Mouse (Mus musculus) urinary bladder, postnatal 25 days (tissue): ENCODE data around the gene Arhgdia.

Experiments used
- DNase-seq: peaks from one replicate; pipeline ENCODE4 v3.0.0; 2022; ENCODE audit warnings: low spot score

The Arhgdia gene

DNA sequence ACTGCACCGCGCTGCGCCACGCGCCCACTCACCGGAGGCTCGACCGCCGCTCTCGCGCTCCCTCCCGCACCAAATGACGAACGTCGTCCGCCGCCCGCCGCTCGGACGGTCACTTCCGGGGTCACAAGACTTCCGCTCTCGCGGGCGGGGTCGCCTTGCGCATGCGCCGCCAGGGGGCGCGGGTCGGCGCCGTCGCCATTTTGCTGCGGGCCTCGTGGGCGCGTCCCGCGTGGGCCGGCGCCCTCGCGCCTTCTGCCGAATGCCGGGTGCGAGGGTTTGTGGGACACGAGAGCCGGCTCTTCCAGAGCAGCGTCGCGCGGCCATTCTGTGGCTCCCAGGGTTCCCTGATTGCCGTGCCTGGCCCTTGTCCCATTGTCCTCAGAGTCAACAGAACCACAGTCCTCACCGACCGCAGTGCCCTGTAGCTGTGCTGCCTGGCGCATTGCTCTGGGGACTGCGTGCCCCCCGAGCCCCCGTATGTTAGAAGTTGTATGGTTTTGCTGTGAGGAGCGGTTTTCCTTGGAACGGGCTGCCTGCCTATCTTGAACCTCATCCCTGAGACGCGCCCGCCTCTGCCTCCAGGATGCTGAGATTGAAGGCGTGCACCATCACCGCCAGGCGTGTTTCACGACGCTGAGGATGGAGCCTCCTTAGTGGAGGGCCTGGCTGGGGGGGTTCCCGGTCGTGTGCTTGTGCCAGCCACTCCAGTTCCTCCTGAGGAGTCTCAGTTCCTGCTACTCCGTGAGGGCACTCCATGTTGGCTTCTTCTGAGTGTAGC, at the start of gene Arhgdia:
Gene Arhgdia (minus strand): TSS at position 135 of the 778 bp plus-strand sequence.
- peak; percentile 88 for DNase-seq

DNA sequence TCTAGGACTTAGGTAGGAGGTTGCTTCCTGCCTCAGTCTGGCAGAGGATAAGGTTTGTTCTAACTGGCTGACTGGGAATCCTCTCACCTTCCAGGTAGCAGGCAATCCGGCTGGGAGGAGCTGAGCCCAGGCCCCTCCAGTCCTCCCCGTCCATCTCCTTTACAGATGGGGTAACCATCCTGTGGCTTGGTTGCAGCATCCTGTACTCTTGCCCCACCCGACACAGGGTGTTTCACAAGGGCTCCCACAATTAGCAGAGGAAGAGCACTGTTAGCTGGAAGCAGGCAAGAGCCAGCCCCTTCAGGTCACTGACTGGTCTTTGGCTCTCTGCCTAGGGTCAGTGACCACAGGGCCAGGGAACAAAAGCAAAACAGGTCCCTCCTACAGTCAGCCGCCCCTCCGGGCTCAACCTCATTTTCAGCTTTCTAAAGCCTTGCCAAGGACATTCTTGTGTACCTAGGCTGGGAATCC, 49.0 kb upstream of the Arhgdia start:
- no peak for DNase-seq

- no peak for DNase-seq
These were observed 48.5 kb upstream of the Arhgdia start for GRCm38 (mm10) chr11:120629911-120630310.

DNA sequence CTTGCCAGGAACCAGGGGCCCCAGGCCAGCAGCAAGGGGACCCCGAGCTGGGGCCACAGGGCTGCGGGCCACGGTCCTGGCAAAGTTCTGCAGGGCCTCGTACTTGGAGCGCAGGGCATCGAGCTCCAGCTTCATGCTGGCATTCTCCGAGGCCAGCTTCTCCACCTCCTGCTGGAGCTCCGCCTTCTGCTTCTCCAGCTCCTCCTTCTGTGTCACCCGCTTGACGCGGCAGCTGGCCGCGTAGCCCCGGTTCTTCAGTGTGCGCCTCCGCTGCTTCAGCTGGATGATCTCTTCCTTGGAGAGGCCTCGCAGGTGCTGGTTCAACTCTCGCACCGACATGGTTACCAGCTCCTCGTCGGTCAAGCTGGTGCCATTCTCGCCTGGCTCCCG, 47.9 kb upstream of the Arhgdia start:
- DNase-seq: no peak

GRCm38 (mm10) chr11:120628601-120629340, 47.3 kb upstream of the Arhgdia start:
- no peak for DNase-seq

DNA sequence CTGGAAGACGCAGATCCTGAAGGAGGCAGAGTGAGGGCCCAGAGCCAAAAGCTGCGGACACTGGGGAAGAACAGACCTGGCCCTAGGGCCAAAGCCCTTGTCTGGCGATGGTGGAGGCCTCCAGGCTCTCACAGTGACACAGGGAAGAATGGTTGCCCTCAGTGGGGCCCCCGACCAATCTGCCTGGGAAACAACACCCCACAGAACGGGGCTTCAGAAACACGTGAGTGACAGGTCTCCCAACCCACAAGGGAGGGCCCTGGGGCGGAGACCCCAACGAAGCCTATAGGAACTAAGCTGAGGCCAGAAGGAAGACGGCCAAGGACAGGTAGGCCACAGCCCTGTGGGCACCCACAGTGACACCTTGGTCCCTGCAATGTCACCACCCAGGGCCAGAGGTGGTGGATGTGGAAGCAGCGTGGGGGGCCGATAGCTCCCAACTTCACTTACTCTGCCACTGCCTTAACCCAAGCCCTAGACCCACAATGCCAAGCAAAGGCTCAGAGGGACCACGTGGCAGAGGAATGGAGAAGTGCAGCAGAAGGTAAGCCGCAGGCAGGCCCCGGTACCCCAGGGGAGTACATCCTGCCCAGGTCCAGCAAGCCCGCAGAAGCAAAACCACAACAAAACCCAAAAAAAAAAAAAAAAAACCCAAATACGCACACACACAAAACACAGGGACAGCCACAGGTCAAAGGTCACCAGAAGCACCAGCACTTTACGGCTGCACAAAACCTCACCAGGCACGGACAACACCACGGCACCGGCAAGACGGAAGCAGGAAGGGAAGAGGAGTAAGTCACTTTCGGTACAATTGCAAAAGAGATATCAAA, 46.3 kb upstream of the Arhgdia start:
- DNase-seq: no peak

DNA sequence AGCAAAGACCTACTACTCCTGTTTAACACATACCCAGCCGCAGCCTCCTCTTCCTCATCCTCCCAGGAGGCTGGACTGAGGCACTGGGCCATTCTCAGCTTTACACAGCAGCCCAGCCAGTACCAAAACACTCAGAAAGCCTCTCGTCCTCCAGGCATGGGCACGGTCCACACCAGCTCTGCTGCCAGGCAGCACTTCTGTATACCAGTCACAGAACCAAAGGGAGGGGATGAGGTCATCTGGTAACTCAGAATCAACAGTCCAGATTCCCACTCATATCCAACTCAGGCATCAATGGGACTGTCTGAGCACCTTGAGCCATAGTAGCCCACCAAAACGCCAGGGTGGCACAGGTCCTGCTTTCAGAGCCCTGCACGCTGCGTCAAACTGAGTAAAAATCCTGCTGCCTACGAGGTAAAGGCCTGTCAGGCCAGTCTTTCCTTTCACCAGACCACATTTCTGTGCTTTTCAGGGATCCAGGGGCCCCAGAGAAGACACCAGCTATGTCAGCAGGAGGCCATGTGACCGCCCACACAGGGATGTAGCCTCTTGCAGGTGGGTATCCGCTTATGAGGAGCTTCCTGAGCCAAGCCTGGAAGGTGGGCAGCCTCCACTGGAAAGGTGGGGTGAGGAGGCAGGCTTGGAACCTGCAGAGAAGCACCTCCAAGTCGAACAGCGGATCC, 45.5 kb upstream of the Arhgdia start:
- DNase-seq: no peak

DNA sequence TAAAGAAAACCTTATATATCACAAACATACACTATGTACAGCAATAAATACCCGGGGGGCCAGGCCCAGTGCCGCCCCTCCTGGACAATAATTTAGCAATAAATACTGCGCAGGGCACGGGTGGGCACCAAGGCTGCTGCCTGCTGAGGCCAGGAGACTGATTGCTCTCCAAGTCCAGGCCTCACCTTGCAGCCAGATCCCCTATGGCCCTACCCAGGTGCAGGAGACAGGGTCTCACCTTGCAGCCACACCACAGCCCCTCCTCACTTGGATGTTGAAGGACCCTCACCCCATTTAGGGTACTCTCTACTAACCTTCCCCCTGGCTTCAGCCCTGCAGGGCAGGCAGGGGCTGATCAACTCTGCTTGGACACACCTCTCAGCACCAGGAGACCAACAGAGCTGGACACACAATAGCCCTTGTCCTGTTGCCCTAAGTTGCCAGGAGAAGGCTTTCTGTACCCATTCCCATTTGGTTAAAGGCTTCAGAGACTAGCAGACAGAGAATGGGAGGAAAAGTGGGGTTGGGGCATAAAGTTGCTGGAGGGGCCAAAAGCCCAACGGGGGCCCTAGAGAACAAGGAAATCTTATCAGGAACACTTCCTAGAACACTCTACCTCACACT, 43.8 kb upstream of the Arhgdia start, which contains the start of gene Sirt7:
Gene Sirt7 (minus strand): TSS at position 89 of the 624 bp plus-strand sequence.
- DNase-seq: no peak

GRCm38 (mm10) chr11:120624680-120625111, 43.3 kb upstream of the Arhgdia start:
- DNase-seq: peak; percentile 87

DNA sequence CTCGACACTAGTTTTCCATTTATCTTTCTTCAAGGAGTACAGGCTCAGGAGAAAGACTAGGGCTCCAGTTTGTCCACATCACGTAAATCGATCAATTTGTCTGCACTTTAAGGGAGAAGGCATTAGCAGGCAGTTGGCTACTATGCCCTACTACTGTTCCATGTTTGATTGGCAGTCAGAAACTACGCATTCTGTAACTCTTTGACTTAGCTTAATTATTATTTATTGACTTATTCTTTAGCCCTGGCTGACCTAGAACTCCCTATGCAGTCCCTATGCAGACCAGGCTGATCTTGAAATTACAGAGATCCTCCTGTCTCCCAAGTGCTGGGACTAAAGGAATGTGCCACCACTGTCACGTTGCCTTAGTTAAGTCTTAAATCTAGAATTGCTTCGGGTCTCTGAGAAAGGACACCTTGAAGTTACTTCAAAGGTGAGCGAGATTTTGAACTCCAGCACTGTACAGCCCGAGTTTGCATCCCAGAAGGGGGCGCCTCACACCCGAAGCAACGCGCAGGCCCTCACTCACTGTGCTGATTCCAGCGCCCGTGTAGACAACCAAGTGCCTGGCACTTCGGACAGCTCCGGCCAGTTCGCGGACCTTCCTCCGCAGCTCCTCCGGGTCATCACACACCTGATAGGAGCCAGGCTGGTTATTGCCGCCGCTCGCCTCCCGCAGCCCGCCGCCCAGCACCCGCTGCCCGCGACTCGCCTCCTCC, 42.7 kb upstream of the Arhgdia start:
- DNase-seq: peak; percentile 65

- no peak for DNase-seq
These were observed 41.4 kb upstream of the Arhgdia start for GRCm38 (mm10) chr11:120622805-120623204.

GRCm38 (mm10) chr11:120620195-120620594, 38.8 kb upstream of the Arhgdia start:
- DNase-seq: no peak

GRCm38 (mm10) chr11:120618619-120619535, 37.5 kb upstream of the Arhgdia start:
- DNase-seq: no peak

DNA sequence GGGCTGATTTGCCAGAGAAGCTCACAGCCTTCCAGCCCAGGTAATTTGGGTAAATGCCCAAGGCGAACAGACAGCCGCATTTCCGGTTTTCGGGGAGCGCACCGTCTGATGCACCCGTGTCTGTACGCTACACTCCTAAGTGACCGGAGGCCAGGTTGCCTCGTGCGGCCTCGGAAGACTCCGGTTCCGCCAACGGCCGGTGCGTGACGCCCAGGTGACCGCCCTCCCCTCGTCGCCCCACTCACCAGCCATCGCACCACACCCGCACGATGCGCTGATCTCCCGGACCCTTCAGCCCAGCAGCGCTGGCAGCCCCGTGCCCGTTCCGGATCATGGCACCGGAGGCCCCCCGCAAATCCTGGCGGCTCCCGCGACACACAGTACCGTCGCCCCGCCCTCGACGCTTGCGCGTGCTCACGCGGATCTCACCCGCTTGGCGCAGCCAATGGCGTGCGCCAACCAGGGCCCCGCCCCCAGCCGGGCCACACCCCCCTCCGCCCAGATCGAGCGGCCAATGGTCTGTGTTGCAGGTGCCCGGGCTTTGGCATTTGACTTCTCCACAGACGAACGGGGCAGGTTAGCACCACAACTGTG, 36.2 kb upstream of the Arhgdia start, which contains the start of gene Pcyt2:
Gene Pcyt2 (minus strand): TSS at position 418 of the 594 bp plus-strand sequence.
- peak; percentile 90 for DNase-seq

DNA sequence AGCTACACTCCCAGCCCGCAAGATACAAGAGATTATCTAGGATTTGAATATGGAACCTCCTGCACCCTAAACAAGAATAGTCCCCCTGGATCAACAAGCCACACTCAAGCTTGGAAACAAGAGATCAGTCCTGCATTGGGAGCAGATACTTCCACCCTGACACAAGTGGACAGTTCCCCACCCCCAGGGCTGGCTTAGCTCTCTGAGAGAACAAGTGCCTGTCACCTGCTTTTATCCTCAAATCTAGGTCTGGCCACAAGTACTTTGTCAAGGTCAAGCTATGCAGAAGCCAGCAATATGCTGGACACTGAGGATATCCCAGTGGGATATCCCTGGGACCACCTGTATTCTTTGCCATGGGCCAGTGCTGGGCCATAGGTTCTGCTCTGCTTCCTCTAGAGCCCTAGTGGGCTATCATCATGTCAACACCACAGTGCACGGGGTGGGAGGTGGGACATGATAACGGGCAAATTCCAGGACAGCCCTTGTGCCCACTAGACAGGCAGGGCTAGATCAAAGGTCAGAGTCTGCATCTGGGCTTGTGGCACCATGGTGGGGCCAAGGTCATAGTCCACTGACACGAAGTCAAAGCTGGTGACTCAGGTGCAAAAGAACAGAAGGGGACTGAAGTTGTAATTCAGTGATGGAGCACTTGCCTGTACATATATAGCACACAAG, 35.3 kb upstream of the Arhgdia start:
- DNase-seq: no peak

GRCm38 (mm10) chr11:120615606-120616203, 34.3 kb upstream of the Arhgdia start:
- no peak for DNase-seq

DNA sequence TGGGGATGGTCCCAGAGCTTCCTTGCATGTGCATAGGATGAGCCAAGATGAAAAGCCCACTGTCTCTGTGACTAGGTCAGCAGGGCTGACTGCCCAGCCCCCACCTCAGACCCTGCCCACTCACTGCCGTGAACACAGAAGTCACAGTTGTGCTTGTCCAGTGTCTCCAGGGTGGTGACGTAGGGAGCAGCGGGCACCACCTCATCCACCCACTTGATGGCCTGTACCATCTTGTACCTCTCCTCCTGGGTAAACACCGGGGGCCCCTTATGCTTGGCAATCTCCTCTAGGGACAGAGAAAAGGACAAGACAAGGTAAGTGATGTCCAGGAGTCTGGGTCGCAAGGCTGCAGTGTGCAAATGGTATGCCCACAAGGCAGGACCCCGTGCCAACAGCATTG, 33.7 kb upstream of the Arhgdia start:
- DNase-seq: no peak

GRCm38 (mm10) chr11:120613976-120614375, 32.6 kb upstream of the Arhgdia start:
- no peak for DNase-seq
